Mouse (Mus musculus): ENCODE results near the gene Eml5. TPM values are rescaled to one million over a fixed set of nuclear protein-coding genes. Genes with fewer than 3 reads are reported as not detected.

Eml5 gene
- polyA plus RNA-seq, 1 experiment from 2014 or later, result 6.2 TPM

DNA sequence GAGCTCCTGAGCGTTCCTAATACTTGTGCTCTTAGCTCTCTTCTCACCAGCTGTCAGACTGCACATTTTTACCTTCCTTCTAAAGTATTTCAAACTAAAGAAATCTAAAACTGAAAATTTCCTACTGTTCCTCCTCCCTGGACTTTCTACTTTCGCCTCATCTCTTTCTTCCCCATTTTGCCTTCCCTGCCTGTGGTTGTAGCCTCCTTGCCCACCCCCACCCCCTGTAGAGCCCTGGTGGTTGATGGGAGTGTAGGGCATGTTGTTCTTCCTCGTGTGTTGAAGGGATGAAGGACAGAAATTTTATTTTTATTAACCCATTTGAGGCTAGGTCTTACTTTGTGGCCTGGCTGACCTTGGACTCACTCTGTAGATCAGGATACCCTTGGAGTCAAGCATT, 123.8 kb downstream of the Eml5 start:
- ChIA-PET CTCF (no interaction called here), POLR2A (no interaction called here)
- no peaks in the 10 kb centered on the region for H3K27me3 ChIP-seq
- DNase-seq (ENCODE audit: low read depth, low spot score), result no peak
- TF ChIP-seq CTCF (IDR thresholded peaks at IDR 0.05), result no peak
- in situ Hi-C loops (cut with MboI; ENCODE audit: low pct_unique_long_range_greater_than_20kb), result no loop called here
- ATAC-seq, result no peak

DNA sequence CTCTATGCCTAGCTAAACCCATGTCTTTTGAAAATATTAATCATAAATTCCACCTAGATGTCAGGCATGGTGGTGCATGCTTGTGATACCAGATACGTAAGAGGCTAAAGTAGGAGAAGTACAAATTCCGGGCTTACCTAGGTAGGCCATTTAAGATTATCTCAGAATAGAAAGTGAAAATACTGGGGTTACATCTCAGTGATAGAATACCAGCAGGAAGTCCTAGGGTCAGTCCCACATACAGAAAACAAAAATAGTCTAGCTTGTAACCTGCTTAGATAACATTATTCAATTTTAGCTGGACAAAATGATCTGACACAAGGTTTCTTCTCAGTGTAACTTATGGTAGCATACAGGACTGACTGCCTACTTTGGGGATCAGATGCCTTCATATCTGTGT, 135.0 kb downstream of the Eml5 start:
- CTCF ChIA-PET, result no interaction called here
- no peak for TF ChIP-seq CTCF (IDR thresholded peaks at IDR 0.05)

DNA sequence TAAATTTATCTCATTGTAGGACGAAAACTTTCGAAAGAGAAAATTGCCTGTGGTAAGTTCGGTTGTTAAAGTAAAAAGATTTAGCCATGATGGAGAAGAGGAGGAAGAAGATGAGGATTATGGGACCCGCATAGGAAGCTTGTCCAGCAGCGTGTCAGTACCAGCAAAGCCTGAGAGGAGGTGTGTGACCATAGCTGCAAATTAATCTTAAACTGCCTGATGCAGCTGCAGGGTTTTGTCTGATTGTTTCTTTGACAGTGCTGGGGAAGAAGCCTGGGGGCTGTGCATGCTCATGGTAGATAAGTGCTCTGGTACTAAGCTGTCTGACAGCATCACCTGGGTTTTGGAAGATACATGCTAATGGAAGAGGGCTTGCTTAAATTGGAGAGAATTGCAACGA, 141.6 kb downstream of the Eml5 start:
- no peak for DNase-seq (ENCODE audit: low read depth, low spot score)
- no peaks in the 10 kb centered on the region for H3K27me3 ChIP-seq
- POLR2A ChIA-PET, result no interaction called here
- in situ Hi-C loops (cut with MboI; ENCODE audit: low pct_unique_long_range_greater_than_20kb), result no loop called here
- no peak for ATAC-seq
- CTCF ChIA-PET, result interaction anchor here (1.0 to 2.5 kb wide), 4 partner anchors 9 to 17 kb away, joined by 3 to 6 read pairs (median 4); no protein-coding TSS in a partner anchor
- no peak for TF ChIP-seq CTCF (IDR thresholded peaks at IDR 0.05)

More for the DNA sequence above, 135.0 kb downstream of the Eml5 start:
- DNase-seq (ENCODE audit: low read depth, low spot score), result no peak
- POLR2A ChIA-PET, result no interaction called here
- no peaks in the 10 kb centered on the region for H3K27me3 ChIP-seq
- ATAC-seq, result no peak
- in situ Hi-C loops (cut with MboI; ENCODE audit: low pct_unique_long_range_greater_than_20kb), result no loop called here

DNA sequence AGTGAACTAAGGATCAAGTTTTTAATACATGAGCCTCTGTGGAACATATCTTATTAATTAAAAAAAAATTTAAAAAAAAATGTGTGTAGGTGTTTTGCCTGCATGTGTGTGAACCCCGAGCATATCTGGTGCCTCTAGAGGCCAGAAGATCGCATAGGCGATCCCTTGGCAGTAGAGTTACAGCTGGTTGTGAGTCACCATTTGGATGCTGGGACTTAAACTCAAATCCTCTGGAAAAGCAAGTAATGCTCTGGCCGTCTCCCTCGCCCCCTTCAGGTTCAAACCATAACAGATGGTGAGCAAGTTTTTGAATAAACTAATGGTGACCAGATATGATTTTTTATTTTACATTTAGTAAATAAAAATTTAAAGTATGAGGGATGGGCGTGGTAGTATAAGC, 143.6 kb downstream of the Eml5 start:
- CTCF ChIA-PET, result no interaction called here
- no peak for ATAC-seq
- no peak for DNase-seq (ENCODE audit: low read depth, low spot score)

DNA sequence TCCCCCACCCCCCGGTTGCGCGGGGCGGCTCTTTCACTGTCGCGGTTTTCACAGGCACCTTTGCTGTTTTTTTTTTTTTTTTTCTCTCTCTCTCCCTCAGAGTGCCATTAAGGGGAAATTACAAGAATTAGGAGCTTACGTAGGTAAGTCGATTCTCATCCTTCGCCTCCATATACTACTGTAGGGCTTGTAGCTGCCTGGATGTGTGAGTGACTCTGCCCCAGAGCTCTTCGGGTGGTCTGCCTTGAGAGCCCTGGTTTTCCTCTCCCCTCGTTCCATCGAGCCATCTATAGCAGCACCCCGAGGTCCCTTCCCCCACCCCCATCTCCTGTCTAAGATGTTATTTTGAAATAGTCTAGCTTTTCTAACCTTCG, 153.9 kb downstream of the Eml5 start:
- ChIA-PET CTCF (interaction anchor here (0.8 to 3.7 kb wide), 6 partner anchors 11 to 72 kb away, joined by 3 to 38 read pairs (median 4); partner anchors contain the start of gene Ptpn21), POLR2A (interaction anchor here (0.5 to 1.2 kb wide), 5 partner anchors 9 to 380 kb away, joined by 3 to 6 read pairs (median 5); partner anchors contain the start of gene Ptpn21)
- in situ Hi-C loops (cut with MboI; ENCODE audit: low pct_unique_long_range_greater_than_20kb), result no loop called here
- ATAC-seq (peak; percentile 27), DNase-seq (ENCODE audit: low read depth, low spot score) (no peak)
- TF ChIP-seq CTCF (IDR thresholded peaks at IDR 0.05), result no peak
- H3K27me3 ChIP-seq, result no peaks in the 10 kb centered on the region

More for the DNA sequence above, 143.6 kb downstream of the Eml5 start:
- no peaks in the 10 kb centered on the region for H3K27me3 ChIP-seq
- peak; percentile 44 for TF ChIP-seq CTCF (IDR thresholded peaks at IDR 0.05)
- POLR2A ChIA-PET, result no interaction called here
- in situ Hi-C loops (cut with MboI; ENCODE audit: low pct_unique_long_range_greater_than_20kb), result no loop called here

DNA sequence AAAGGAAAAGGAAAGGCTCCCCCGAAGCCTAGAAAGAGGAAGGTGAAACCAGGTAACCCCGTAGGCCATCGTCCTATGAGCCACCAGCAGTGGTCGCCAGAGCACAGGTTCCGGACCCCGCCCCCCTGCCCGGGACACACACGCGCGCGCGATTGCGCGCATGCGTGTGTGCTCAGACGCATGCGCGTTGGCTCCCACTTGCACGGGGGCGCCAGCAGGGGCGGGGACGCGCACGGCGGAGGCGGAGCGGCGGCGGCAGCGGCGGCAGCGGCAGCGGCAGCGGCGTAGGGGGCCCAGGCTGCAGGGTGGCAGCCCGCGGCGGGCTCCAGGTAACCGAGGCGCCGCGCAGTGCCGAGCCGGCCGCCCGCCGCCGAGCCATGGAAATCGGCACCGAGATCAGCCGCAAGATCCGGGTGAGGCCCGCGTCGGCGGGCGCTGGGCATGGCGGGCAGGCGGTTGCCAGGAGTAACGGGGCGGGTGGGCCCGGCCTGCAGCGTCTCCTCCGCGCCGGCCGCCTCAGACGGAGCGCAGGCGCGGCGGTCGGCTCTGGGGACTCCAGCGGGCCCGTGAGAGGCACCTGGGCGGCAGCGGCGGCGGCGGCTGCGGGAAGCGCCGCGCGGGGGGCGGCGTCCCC, 154.4 kb downstream of the Eml5 start, which contains the start of gene Zc3h14:
Gene Zc3h14 (plus strand): TSS at position 219 of the 634 bp plus-strand sequence.
- ChIA-PET POLR2A (interaction anchor here (1.2 kb wide), 1 partner anchor 9 kb away, joined by 5 read pairs; the partner anchor contains the start of gene Ptpn21), CTCF (interaction anchor here (0.8 to 3.7 kb wide), 11 partner anchors 9 to 113 kb away, joined by 3 to 38 read pairs (median 4); partner anchors contain the start of gene Ptpn21)
- peak; percentile 70 for ATAC-seq
- TF ChIP-seq CTCF (IDR thresholded peaks at IDR 0.05), result peak; percentile 89
- no peaks in the 10 kb centered on the region for H3K27me3 ChIP-seq
- in situ Hi-C loops (cut with MboI; ENCODE audit: low pct_unique_long_range_greater_than_20kb), result no loop called here
- DNase-seq (ENCODE audit: low read depth, low spot score), result no peak

DNA sequence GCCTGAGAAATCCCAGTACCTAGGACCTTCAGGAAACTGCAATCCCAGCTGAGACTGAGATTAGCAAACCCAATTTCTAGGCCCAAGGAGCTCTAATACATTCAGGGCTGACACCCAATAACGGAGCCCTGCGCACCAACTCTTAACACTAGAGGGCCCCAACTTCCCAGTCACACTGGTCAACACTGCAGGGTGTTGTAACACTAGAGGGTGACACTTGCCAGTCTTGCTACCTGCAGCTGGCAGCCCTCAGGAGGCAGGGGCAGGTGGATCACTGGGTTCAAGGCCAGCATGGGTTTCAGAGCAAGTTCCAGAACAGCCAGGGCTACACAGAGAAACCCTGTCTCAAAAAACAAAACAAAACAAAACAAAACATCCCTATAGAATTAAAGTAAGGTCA, 155.2 kb downstream of the Eml5 start:
- in situ Hi-C loops (cut with MboI; ENCODE audit: low pct_unique_long_range_greater_than_20kb), result no loop called here
- POLR2A ChIA-PET, result no interaction called here
- DNase-seq (ENCODE audit: low read depth, low spot score) (no peak), ATAC-seq (peak; percentile 80)
- CTCF ChIA-PET, result interaction anchor here (0.8 to 3.7 kb wide), 17 partner anchors 9 to 112 kb away, joined by 3 to 38 read pairs (median 4); partner anchors contain the start of gene Ptpn21
- peak; percentile 75 for TF ChIP-seq CTCF (IDR thresholded peaks at IDR 0.05)
- H3K27me3 ChIP-seq, result no peaks in the 10 kb centered on the region

DNA sequence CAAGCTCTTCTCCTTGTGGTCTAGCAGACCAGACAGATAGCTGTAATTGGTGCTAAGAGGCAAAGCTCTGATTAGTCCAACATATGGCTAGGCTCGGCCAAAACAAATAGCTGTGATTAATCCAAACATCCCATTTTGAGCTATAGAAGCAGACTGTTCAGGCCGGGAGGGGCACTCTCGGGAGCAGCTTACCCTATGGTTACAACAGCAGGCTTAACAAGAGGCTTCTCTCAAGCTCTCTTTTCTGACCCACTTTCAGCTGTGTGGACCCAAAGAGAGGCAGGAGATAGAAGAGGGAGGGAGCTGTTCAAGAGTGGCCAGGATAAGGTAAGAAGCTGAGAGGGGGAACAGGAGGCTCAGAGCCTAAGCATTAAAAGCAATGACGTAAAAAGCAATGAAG, 155.7 kb downstream of the Eml5 start:
- ChIA-PET POLR2A (no interaction called here), CTCF (interaction anchor here (0.8 to 3.7 kb wide), 17 partner anchors 9 to 112 kb away, joined by 3 to 38 read pairs (median 4); partner anchors contain the start of gene Ptpn21)
- H3K27me3 ChIP-seq, result no peaks in the 10 kb centered on the region
- in situ Hi-C loops (cut with MboI; ENCODE audit: low pct_unique_long_range_greater_than_20kb), result no loop called here
- DNase-seq (ENCODE audit: low read depth, low spot score) (no peak), ATAC-seq (no peak)
- TF ChIP-seq CTCF (IDR thresholded peaks at IDR 0.05), result no peak

DNA sequence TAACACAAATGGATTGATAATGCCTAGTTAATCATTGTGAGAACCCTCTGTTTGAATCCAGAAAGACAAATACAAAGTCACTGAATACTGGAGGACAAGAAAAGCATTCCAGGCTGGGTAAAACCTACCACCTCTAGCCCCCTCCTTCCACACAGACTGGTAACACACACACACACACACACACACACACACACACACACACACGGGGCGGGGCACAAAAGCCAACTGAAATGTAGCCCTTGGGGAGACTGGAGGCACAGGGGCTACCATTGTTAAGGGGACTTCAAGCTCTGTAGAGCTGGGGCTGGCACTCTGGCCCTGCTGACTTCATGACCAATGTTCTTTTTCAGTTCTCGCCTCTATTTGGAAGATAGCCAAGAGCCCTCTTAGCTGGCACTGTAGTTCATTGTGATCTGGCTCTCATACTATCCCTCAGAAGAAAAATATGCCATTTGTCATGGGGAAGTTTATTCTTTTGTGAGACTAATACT, 160.2 kb downstream of the Eml5 start:
- ChIA-PET CTCF (no interaction called here), POLR2A (no interaction called here)
- DNase-seq (ENCODE audit: low read depth, low spot score) (no peak), ATAC-seq (no peak)
- TF ChIP-seq CTCF (IDR thresholded peaks at IDR 0.05), result no peak
- H3K27me3 ChIP-seq, result no peaks in the 10 kb centered on the region
- in situ Hi-C loops (cut with MboI; ENCODE audit: low pct_unique_long_range_greater_than_20kb), result no loop called here

DNA sequence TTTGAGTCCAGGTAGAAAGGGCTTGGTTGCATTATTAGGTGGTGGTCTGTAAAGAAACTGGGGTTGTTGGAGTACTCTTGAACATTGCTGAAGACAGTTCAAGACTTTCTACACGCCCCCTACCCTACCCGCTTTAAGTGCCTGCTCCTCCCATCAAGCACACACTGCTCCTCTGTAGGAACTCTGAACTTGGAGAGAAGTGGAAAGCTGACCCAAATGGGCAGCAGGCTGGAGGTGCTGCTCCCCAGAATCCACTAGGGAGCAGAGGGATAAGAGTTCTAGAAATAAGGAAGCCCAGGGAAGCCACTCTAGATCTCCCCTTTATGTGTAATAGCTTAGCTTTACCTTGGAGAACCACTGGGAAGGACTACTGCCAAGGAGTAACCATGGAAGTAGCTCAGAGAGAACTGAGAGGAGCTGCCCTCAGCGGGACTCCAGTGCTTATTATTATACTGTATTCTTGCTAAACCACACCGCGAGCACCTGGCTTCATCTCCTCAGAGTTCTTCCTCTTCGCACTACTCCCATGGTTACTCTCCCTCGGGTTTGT, 163.4 kb downstream of the Eml5 start:
- ATAC-seq (peak; percentile 17), DNase-seq (ENCODE audit: low read depth, low spot score) (no peak)
- in situ Hi-C loops (cut with MboI; ENCODE audit: low pct_unique_long_range_greater_than_20kb), result no loop called here
- ChIA-PET POLR2A (interaction anchor here (0.6 to 1.2 kb wide), 3 partner anchors 10 to 23 kb away, joined by 3 to 5 read pairs (median 3); no protein-coding TSS in a partner anchor), CTCF (interaction anchor here (1.5 to 5.1 kb wide), 2 partner anchors 9 to 63 kb away, joined by 3 to 38 read pairs; partner anchors contain the start of gene Zc3h14)
- no peaks in the 10 kb centered on the region for H3K27me3 ChIP-seq
- no peak for TF ChIP-seq CTCF (IDR thresholded peaks at IDR 0.05)

Data from Patski (cell line).